Mouse (Mus musculus): ENCODE results near the gene Mettl27.

Gene Mettl27

DNA sequence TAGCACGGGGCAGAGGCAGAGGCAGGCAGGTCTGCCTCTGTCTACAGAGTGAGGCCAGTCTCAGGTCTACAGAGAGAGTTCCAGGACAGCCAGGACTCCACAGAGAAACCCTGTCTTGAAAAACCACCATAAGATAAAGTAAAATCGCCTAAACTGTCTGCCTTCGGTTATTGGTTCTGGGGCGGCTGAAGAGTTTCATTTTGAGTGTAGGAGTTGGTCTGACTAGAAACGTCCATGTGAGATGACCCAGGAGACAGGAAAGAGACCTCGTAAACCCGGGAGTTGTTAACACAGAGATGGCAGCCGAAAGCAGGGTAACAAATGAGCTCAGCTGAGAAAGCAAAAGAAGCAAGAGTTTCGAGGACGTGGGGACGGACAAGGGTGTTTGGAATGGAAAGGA lies 57.0 kb downstream of the Mettl27 start:
- no peak for DNase-seq

DNA sequence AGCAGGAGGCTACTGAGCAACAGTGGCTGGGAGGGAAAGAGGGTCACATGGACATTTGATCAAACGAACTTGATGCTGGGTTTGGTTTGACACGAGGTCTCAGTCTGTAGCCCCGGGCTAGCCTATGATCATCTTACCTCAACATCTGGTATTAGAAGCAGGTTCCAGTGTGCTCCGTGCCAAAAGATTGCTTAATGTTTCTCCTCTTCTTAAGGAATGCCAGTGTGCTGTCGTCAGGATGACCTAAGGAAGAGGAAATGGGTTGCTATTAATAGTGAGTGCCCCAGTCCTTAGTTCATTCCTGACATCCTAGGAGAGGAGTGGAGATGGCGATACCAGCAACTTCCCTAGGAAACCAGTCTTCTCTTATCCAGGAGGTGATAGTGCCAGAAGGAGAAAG lies 57.6 kb downstream of the Mettl27 start:
- DNase-seq, result no peak

Data from lung, postnatal 10 days (tissue).